ENCODE assay signal across 9 mouse cellular contexts in genomic region chr2:70561077-70561795, GRCm38 (mm10). TPM values are rescaled to one million over a fixed set of nuclear protein-coding genes. Genes with fewer than 3 reads are reported as not detected.
DNase-seq lines count a peak whose midpoint lies in the region; ATAC-seq and TF ChIP-seq lines count a peak whose summit lies in the region.
"Had no signal": no experiment of that assay in that cellular context is flagged by ENCODE, and none has a peak within 500 bp of the region (broad histone marks: within the 10 kb centered on the region; RNA-seq: fewer than 3 reads in every experiment).

No protein-coding gene starts in this region.

- H3K4me1 ChIP-seq in embryonic fibroblast, embryonic 13.5 days (ENCODE audit: control insufficient read depth, insufficient read depth, low read length) = no peaks in the 10 kb centered on the region
- H3K4me1 ChIP-seq in hindbrain, embryonic 15.5 days (replicated peaks) = peaks cover 40% of the 10 kb centered on the region
- peaks cover 35% of the 10 kb centered on the region for H3K4me1 ChIP-seq in limb, embryonic 13.5 days

- peak; percentile 55 for ATAC-seq in hindbrain, embryonic 15.5 days (ENCODE audit: low FRiP score, low read depth)
- no peak for ATAC-seq in limb, embryonic 13.5 days (ENCODE audit: low FRiP score, low read depth)

- 0 out of 2 replicates have a peak, but pooled peaks have one; percentile 13 for TF ChIP-seq CTCF in embryonic fibroblast, embryonic 13.5 days (IDR thresholded peaks at IDR 0.05; ENCODE audit: borderline replicate concordance, insufficient read depth, low read length)

- peak; percentile 46 for DNase-seq in left cerebral cortex, adult 18-20 months (ENCODE audit: low spot score in 2 of 2)
- no peak for DNase-seq in left cerebral cortex, adult 11 months (ENCODE audit: low spot score)
- DNase-seq in adipocyte (ENCODE audit: low spot score) = peak; percentile 32
- DNase-seq in neural tube, embryonic 10.5 days (ENCODE audit: extremely low spot score, low spot score) = peak; percentile 77
- DNase-seq in thymus, postnatal 4 days = peak; percentile 72

- H3K27ac ChIP-seq in embryonic fibroblast, embryonic 13.5 days (ENCODE audit: insufficient read depth, low read length) = no peak overlapping the region
- H3K27ac ChIP-seq in hindbrain, embryonic 15.5 days (replicated peaks) = peak overlapping the region; percentile 90
- H3K27ac ChIP-seq in limb, embryonic 13.5 days = no peak overlapping the region
- H3K27ac ChIP-seq: macrophage had no signal

- no peak overlapping the region for H3K4me3 ChIP-seq in embryonic fibroblast, embryonic 13.5 days (ENCODE audit: insufficient read depth, low read length)
- H3K4me3 ChIP-seq in hindbrain, embryonic 15.5 days = peak overlapping the region; percentile 52
- no peak overlapping the region for H3K4me3 ChIP-seq in limb, embryonic 13.5 days

- WGBS in hindbrain, embryonic 15.5 days = under 1% methylated on average over 29 of the region's 29 CpGs
- WGBS in limb, embryonic 13.5 days = under 1% methylated on average over 29 of the region's 29 CpGs

- peak overlapping the region; percentile 70 for H3K4me2 ChIP-seq in hindbrain, embryonic 15.5 days
- H3K4me2 ChIP-seq in limb, embryonic 13.5 days (replicated peaks) = peak overlapping the region; percentile 21

- no peak for TF ChIP-seq POLR2A in embryonic fibroblast, embryonic 13.5 days (IDR thresholded peaks at IDR 0.05; ENCODE audit: low read depth, low read length)

- peaks cover 37% of the 10 kb centered on the region for H3K27me3 ChIP-seq in hindbrain, embryonic 15.5 days
- peaks cover 95% of the 10 kb centered on the region for H3K27me3 ChIP-seq in limb, embryonic 13.5 days

- H3K9ac ChIP-seq in hindbrain, embryonic 15.5 days = peak overlapping the region; percentile 67
- H3K9ac ChIP-seq in limb, embryonic 13.5 days = no peak overlapping the region

- H3K9me3 ChIP-seq in hindbrain, embryonic 15.5 days = no peaks in the 10 kb centered on the region
- H3K9me3 ChIP-seq in limb, embryonic 13.5 days = no peaks in the 10 kb centered on the region

- no peaks in the 10 kb centered on the region for H3K36me3 ChIP-seq in hindbrain, embryonic 15.5 days
- H3K36me3 ChIP-seq in limb, embryonic 13.5 days = no peaks in the 10 kb centered on the region

RNA-seq across cellular contexts. Expression of gene Gad1, which starts 8.4 kb away (rescaled TPM):
- 100 to 1,000 TPM; 368 to 442 TPM for total RNA-seq in left cerebral cortex, adult 18-20 months (2021)
- polyA plus RNA-seq in embryonic fibroblast, embryonic 13.5 days (2011; ENCODE audit: insufficient read length, low read depth, missing spikeins) = not detected in 2 replicates
- polyA plus RNA-seq in hindbrain, embryonic 15.5 days (2015; fragmentation: Nextera tagmentation; extraction: Ambion mirVana) = 103 and 105 TPM in 2 replicates
- 0.45 and 0.46 TPM in 2 replicates for polyA plus RNA-seq in limb, embryonic 13.5 days (2015; fragmentation: Nextera tagmentation; extraction: Ambion mirVana)
- polyA plus RNA-seq: macrophage had no signal

RNA-seq across cellular contexts. Expression of gene Erich2, which starts 52.6 kb away (rescaled TPM):
- under 1 TPM; 0.61 to 0.91 TPM for total RNA-seq in left cerebral cortex, adult 18-20 months (2021)
- polyA plus RNA-seq in embryonic fibroblast, embryonic 13.5 days (2011; ENCODE audit: insufficient read length, low read depth, missing spikeins) = not detected in 2 replicates
- polyA plus RNA-seq in hindbrain, embryonic 15.5 days (2015; fragmentation: Nextera tagmentation; extraction: Ambion mirVana) = 2.9 and 3.0 TPM in 2 replicates
- 0.89 and 1.7 TPM in 2 replicates for polyA plus RNA-seq in limb, embryonic 13.5 days (2015; fragmentation: Nextera tagmentation; extraction: Ambion mirVana)
- polyA plus RNA-seq: macrophage had no signal

Comparison
In these comparisons a context has a peak if more than half of its experiments do, and no peak if none do; other contexts are left out.
1. RNA of gene Gad1, which starts 8.4 kb away (polyA plus RNA-seq): 103 to 105 TPM in hindbrain, embryonic 15.5 days; 0.45 to 0.46 TPM in limb, embryonic 13.5 days and not detected in embryonic fibroblast, embryonic 13.5 days; every median in the first group is over 10 times any median in the second.